Mouse (Mus musculus): ENCODE measurements at regions not wholly inside any gene's neighbourhood (a gene's known extent, or its start where the extent isn't known, plus 50 kb on each side); places are given as distances from the start of the nearest gene placed in this dataset.

- no peak for DNase-seq (ENCODE audit: low spot score in 2 of 2)
These were observed 310.0 kb upstream of the Paip1 start for GRCm38 (mm10) chr13:119118382-119118781.

- no peak for DNase-seq (ENCODE audit: low spot score in 2 of 2)
These were observed 288.0 kb upstream of the Paip1 start for GRCm38 (mm10) chr13:119140436-119140835.

- DNase-seq (ENCODE audit: low spot score in 2 of 2) = no peak
These were observed 285.1 kb upstream of the Paip1 start for GRCm38 (mm10) chr13:119143351-119143750.

GRCm38 (mm10) chr13:119145713-119146112, 282.7 kb upstream of the Paip1 start:
- DNase-seq (ENCODE audit: low spot score in 2 of 2) = no peak

- DNase-seq (ENCODE audit: low spot score in 2 of 2) = no peak
These were observed 280.7 kb upstream of the Paip1 start for GRCm38 (mm10) chr13:119147701-119148100.

- DNase-seq (ENCODE audit: low spot score in 2 of 2) = no peak
These were observed 279.3 kb upstream of the Paip1 start for GRCm38 (mm10) chr13:119149141-119149540.

GRCm38 (mm10) chr13:119150847-119151548, 277.4 kb upstream of the Paip1 start:
- no peak for DNase-seq (ENCODE audit: low spot score in 2 of 2)

GRCm38 (mm10) chr13:119177753-119178152, 250.6 kb upstream of the Paip1 start:
- DNase-seq (ENCODE audit: low spot score in 2 of 2) = no peak

- DNase-seq (ENCODE audit: low spot score in 2 of 2) = no peak
These were observed 250.2 kb upstream of the Paip1 start for GRCm38 (mm10) chr13:119178212-119178611.

- DNase-seq (ENCODE audit: low spot score in 2 of 2) = no peak
These were observed 249.1 kb upstream of the Paip1 start for GRCm38 (mm10) chr13:119179157-119179920.

GRCm38 (mm10) chr13:119184322-119184877, 244.0 kb upstream of the Paip1 start:
- DNase-seq (ENCODE audit: low spot score in 2 of 2) = no peak

GRCm38 (mm10) chr13:119185567-119186143, 242.7 kb upstream of the Paip1 start:
- DNase-seq (ENCODE audit: low spot score in 2 of 2) = no peak

GRCm38 (mm10) chr13:119231556-119231955, 196.8 kb upstream of the Paip1 start:
- DNase-seq (ENCODE audit: low spot score in 2 of 2) = no peak

GRCm38 (mm10) chr13:119232100-119233029, 196.0 kb upstream of the Paip1 start:
- no peak for DNase-seq (ENCODE audit: low spot score in 2 of 2)

GRCm38 (mm10) chr13:119233030-119233385, 195.4 kb upstream of the Paip1 start:
- no peak for DNase-seq (ENCODE audit: low spot score in 2 of 2)

- no peak for DNase-seq (ENCODE audit: low spot score in 2 of 2)
These were observed 194.5 kb upstream of the Paip1 start for GRCm38 (mm10) chr13:119233869-119234268.

- no peak for DNase-seq (ENCODE audit: low spot score in 2 of 2)
These were observed 186.0 kb upstream of the Paip1 start for GRCm38 (mm10) chr13:119242358-119242757.

- no peak for DNase-seq (ENCODE audit: low spot score in 2 of 2)
These were observed 181.3 kb upstream of the Paip1 start for GRCm38 (mm10) chr13:119247101-119247500.

GRCm38 (mm10) chr13:119252006-119252405, 176.4 kb upstream of the Paip1 start:
- no peak for DNase-seq (ENCODE audit: low spot score in 2 of 2)

- DNase-seq (ENCODE audit: low spot score in 2 of 2) = no peak
These were observed 172.1 kb upstream of the Paip1 start for GRCm38 (mm10) chr13:119256350-119256749.

GRCm38 (mm10) chr13:119258515-119258914, 169.9 kb upstream of the Paip1 start:
- DNase-seq (ENCODE audit: low spot score in 2 of 2) = no peak

All from layer of hippocampus, adult 8-10 months (tissue).